Mouse (Mus musculus) erythroblast, adult 5-6 weeks (primary cell): Measurements from ENCODE around the gene Gm19668. TPM values are rescaled to one million over a fixed set of nuclear protein-coding genes. Genes with fewer than 3 reads are reported as not detected.
"Not testable (repeated sequence)": the region's sequence is repeated elsewhere in the genome, so short reads cannot be mapped to it uniquely, and the experiment has no call there.

Experiments used
- ATAC-seq: replicated peaks from 2 replicates; pipeline ENCODE4 v1.8.0; 2016; ENCODE audit warnings: moderate number of reproducible peaks, mild to moderate bottlenecking, moderate TSS enrichment, inconsistent platforms; ENCODE audit not compliant: poor library complexity, low FRiP score, severe bottlenecking
- total RNA-seq, 2 experiments: library from RNA; stranded (forward) in 1 of 2; stranded (reverse) in 1 of 2; fragments of 150-400 nt in 1 of 2; fragments of 200-764, 138-1000 nt in 1 of 2; gene quantifications; 2 replicates each; pipeline versions ENCODE4 v1.2.3 to v1.2.4; 2015 to 2017; ENCODE audit warnings: low replicate concordance in 2 of 2

Gene Gm19668
- total RNA-seq (2015; ENCODE audit: low replicate concordance) (not detected in 2 replicates), total RNA-seq (2017; ENCODE audit: low replicate concordance) (not detected in 2 replicates)

GRCm38 (mm10) chr10:77798921-77799508 lies at the start of gene Gm19668:
TSS of gene Gm19668 (minus strand) at chr10:77799133.
- ATAC-seq = no peak

GRCm38 (mm10) chr10:77847538-77847937 lies 48.6 kb upstream of the Gm19668 start:
- no peak for ATAC-seq

- ATAC-seq = no peak
Observed at GRCm38 (mm10) chr10:77846961-77847360, 48.0 kb upstream of the Gm19668 start.

GRCm38 (mm10) chr10:77846503-77846902 lies 47.6 kb upstream of the Gm19668 start, which contains the start of gene Gm36176:
TSS of gene Gm36176 (plus strand) at chr10:77846803.
- no peak for ATAC-seq

- ATAC-seq = no peak
Observed at GRCm38 (mm10) chr10:77839006-77839405, 40.1 kb upstream of the Gm19668 start.

GRCm38 (mm10) chr10:77835647-77836046 lies 36.7 kb upstream of the Gm19668 start, which contains the start of gene Krtap10-10:
TSS of gene Krtap10-10 (plus strand) at chr10:77835947.
- no peak for ATAC-seq

- no peak for ATAC-seq
Observed at GRCm38 (mm10) chr10:77826951-77827350, 28.0 kb upstream of the Gm19668 start, which contains the start of gene Krtap10-4. TSS of gene Krtap10-4 (minus strand) at chr10:77827095.

- ATAC-seq = no peak
Observed at GRCm38 (mm10) chr10:77819203-77819602, 20.3 kb upstream of the Gm19668 start.

GRCm38 (mm10) chr10:77818523-77818922 lies 19.6 kb upstream of the Gm19668 start:
- ATAC-seq = peak; percentile 39; the same call in 1 of the 2 replicates

- ATAC-seq = 0 out of 2 replicates have a peak, but pooled peaks have one; percentile 37
Observed at GRCm38 (mm10) chr10:77815514-77815913, 16.6 kb upstream of the Gm19668 start.

- ATAC-seq = no peak
Observed at GRCm38 (mm10) chr10:77814382-77814781, 15.4 kb upstream of the Gm19668 start, which contains the start of gene Gm2696. TSS of gene Gm2696 (plus strand) at chr10:77814682.

- no peak for ATAC-seq
Observed at GRCm38 (mm10) chr10:77811743-77812142, 12.8 kb upstream of the Gm19668 start, which contains the start of gene Gm9507. TSS of gene Gm9507 (minus strand) at chr10:77811843.

GRCm38 (mm10) chr10:77804095-77804494 lies 5.2 kb upstream of the Gm19668 start:
- no peak for ATAC-seq

GRCm38 (mm10) chr10:77798164-77798920 lies 591 bp downstream of the Gm19668 start:
- ATAC-seq = not testable (repeated sequence)

GRCm38 (mm10) chr10:77797677-77798076 lies 1.3 kb downstream of the Gm19668 start:
- no peak for ATAC-seq

- ATAC-seq = no peak
Observed at GRCm38 (mm10) chr10:77794976-77795375, 4.0 kb downstream of the Gm19668 start, which contains the start of gene Gm9639. TSS of gene Gm9639 (minus strand) at chr10:77795076.

- ATAC-seq = no peak
Observed at GRCm38 (mm10) chr10:77788621-77789020, 10.3 kb downstream of the Gm19668 start.

GRCm38 (mm10) chr10:77787876-77788275 lies 11.1 kb downstream of the Gm19668 start, which contains the start of gene Gm7137:
TSS of gene Gm7137 (minus strand) at chr10:77788200.
- ATAC-seq = not testable (repeated sequence)

- ATAC-seq = not testable (repeated sequence)
Observed at GRCm38 (mm10) chr10:77783396-77783795, 15.5 kb downstream of the Gm19668 start.

GRCm38 (mm10) chr10:77782442-77782841 lies 16.5 kb downstream of the Gm19668 start, which contains the start of gene Gm3250:
TSS of gene Gm3250 (minus strand) at chr10:77782542.
- ATAC-seq = not testable (repeated sequence)
